Mouse (Mus musculus) CH12.LX (cell line): ENCODE measurements around the gene Bbs12. TPM values are rescaled to one million over a fixed set of nuclear protein-coding genes. Genes with fewer than 3 reads are reported as not detected.

Experiments used
- polyA plus RNA-seq: library from polyadenylated mRNA; unstranded; fragments of >175 nt; gene quantifications from 2 replicates; pipeline ENCODE4 v1.2.1, GENCODE M21; 2012; ENCODE audit warnings: low read depth; ENCODE audit not compliant: insufficient read length
- total RNA-seq, 2 experiments: library from RNA; depleted of rRNA; stranded (reverse); fragments of 300-350 nt in 1 of 2; fragments of >200 nt in 1 of 2; gene quantifications; 2 replicates each; pipeline ENCODE4 v1.2.3; 2012 to 2014

The Bbs12 gene
- total and polyA plus RNA-seq, 3 experiments: 3.2 to 8.3 (median 4.0) TPM

Other genes starting within 250 kb of the Bbs12 start
- gene Adad1, start 249.0 kb upstream of the Bbs12 start, total RNA-seq (2012; rRNA removed): not detected in 2 replicates
- gene Adad1, start 249.0 kb upstream of the Bbs12 start, total RNA-seq (2014; rRNA removed): not detected in 2 replicates
- not detected in 2 replicates for gene Adad1, start 249.0 kb upstream of the Bbs12 start, polyA plus RNA-seq
- not detected in 2 replicates for gene Il2, start 186.6 kb upstream of the Bbs12 start, total RNA-seq (2012; rRNA removed)
- 0.34 TPM in 1 of 2 replicates, not detected in the other for gene Il2, start 186.6 kb upstream of the Bbs12 start, total RNA-seq (2014; rRNA removed)
- gene Il2, start 186.6 kb upstream of the Bbs12 start, polyA plus RNA-seq: not detected in 2 replicates
- not detected in 2 replicates for gene Il21, start 79.9 kb upstream of the Bbs12 start, total RNA-seq (2012; rRNA removed)
- not detected in 2 replicates for gene Il21, start 79.9 kb upstream of the Bbs12 start, total RNA-seq (2014; rRNA removed)
- not detected in 2 replicates for gene Il21, start 79.9 kb upstream of the Bbs12 start, polyA plus RNA-seq
- gene Cetn4, start 154 bp downstream of the Bbs12 start, total RNA-seq (2012; rRNA removed): 0.46 and 0.89 TPM in 2 replicates
- 2.2 and 2.9 TPM in 2 replicates for gene Cetn4, start 154 bp downstream of the Bbs12 start, total RNA-seq (2014; rRNA removed)
- 1.4 and 2.6 TPM in 2 replicates for gene Cetn4, start 154 bp downstream of the Bbs12 start, polyA plus RNA-seq
- 0.25 and 0.38 TPM in 2 replicates for gene Fgf2, start 35.8 kb downstream of the Bbs12 start, total RNA-seq (2012; rRNA removed)
- not detected in 2 replicates for gene Fgf2, start 35.8 kb downstream of the Bbs12 start, total RNA-seq (2014; rRNA removed)
- 0.60 and 0.70 TPM in 2 replicates for gene Fgf2, start 35.8 kb downstream of the Bbs12 start, polyA plus RNA-seq
- 35.0 and 52.0 TPM in 2 replicates for gene Spata5, start 107.3 kb downstream of the Bbs12 start, total RNA-seq (2012; rRNA removed)
- 49.7 and 66.1 TPM in 2 replicates for gene Spata5, start 107.3 kb downstream of the Bbs12 start, total RNA-seq (2014; rRNA removed)
- gene Spata5, start 107.3 kb downstream of the Bbs12 start, polyA plus RNA-seq: 43.8 and 52.9 TPM in 2 replicates
- 7.7 and 9.4 TPM in 2 replicates for gene Nudt6, start 107.7 kb downstream of the Bbs12 start, total RNA-seq (2012; rRNA removed)
- gene Nudt6, start 107.7 kb downstream of the Bbs12 start, total RNA-seq (2014; rRNA removed): 4.8 and 6.0 TPM in 2 replicates
- gene Nudt6, start 107.7 kb downstream of the Bbs12 start, polyA plus RNA-seq: 9.0 and 9.6 TPM in 2 replicates